Mouse (Mus musculus) embryonic facial prominence, embryonic 14.5 days (tissue): ENCODE data around the gene Shroom3. TPM values are rescaled to one million over a fixed set of nuclear protein-coding genes. Genes with fewer than 3 reads are reported as not detected.

Experiments used
- ATAC-seq: fragments of 200-750 bp; cut with Nextera tagmentation; 2 replicates; pipeline ENCODE4 v1.8.0; 2017; ENCODE audit warnings: low read depth, moderate number of reproducible peaks, moderate TSS enrichment
- DNase-seq: peaks from one replicate; pipeline ENCODE4 v3.0.0-alpha.2; 2015; ENCODE audit warnings: low spot score
- H3K27ac ChIP-seq: fragments of 300-500 bp; sonication (generic); replicated peaks from 2 replicates; pipeline ENCODE4 v1.5.1; 2014; ENCODE audit warnings: low read depth, mild to moderate bottlenecking, low read length, moderate library complexity
- H3K27me3 ChIP-seq: fragments of 300-500 bp; sonication (generic); replicated peaks from 2 replicates; pipeline ENCODE4 v1.6.1; 2014; ENCODE audit warnings: low read length; ENCODE audit not compliant: control insufficient read depth, insufficient read depth
- H3K36me3 ChIP-seq: fragments of 300-500 bp; sonication (generic); 2 replicates; pipeline ENCODE4 v1.6.1; 2014; ENCODE audit warnings: low read length, mixed read lengths; ENCODE audit not compliant: control insufficient read depth, insufficient read depth
- H3K4me1 ChIP-seq: fragments of 300-500 bp; sonication (generic); 2 replicates; pipeline ENCODE4 v1.6.1; 2014; ENCODE audit warnings: antibody characterized with exemption, low read length; ENCODE audit not compliant: control insufficient read depth, insufficient read depth
- H3K4me2 ChIP-seq: fragments of 300-500 bp; sonication (generic); 2 replicates; pipeline ENCODE4 v1.6.1; 2014; ENCODE audit warnings: low read depth, mild to moderate bottlenecking, low read length, moderate library complexity, mixed read lengths
- H3K4me3 ChIP-seq: fragments of 300-500 bp; sonication (generic); 2 replicates; pipeline ENCODE4 v1.5.1; 2014; ENCODE audit warnings: low read depth, mild to moderate bottlenecking, low read length
- H3K9ac ChIP-seq: fragments of 300-500 bp; sonication (generic); 2 replicates; pipeline ENCODE4 v1.6.1; 2014; ENCODE audit warnings: low read depth, mild to moderate bottlenecking, low read length, moderate library complexity, mixed read lengths
- H3K9me3 ChIP-seq: fragments of 300-500 bp; sonication (generic); 2 replicates; pipeline ENCODE4 v1.6.1; 2016; ENCODE audit warnings: low read length; ENCODE audit not compliant: control insufficient read depth
- WGBS: fragments of 180-500 bp; shearing (Covaris S2); extraction: QIAGEN DNeasy Blood & Tissue Kit; methylation state at CpG from one replicate; pipeline ENCODE4 v1.1.7; 2014; 5-methylcytosine and 5-hydroxymethylcytosine counted together
- polyA plus RNA-seq: library from polyadenylated mRNA; unstranded; fragments of >200 nt; fragmentation: Nextera tagmentation; extraction: Ambion mirVana; gene quantifications from 2 replicates; pipeline ENCODE4 v1.2.1, GENCODE M21; 2014

Shroom3 gene
- polyA plus RNA-seq, 1 experiment from 2014 or later: 3.4 TPM

DNA sequence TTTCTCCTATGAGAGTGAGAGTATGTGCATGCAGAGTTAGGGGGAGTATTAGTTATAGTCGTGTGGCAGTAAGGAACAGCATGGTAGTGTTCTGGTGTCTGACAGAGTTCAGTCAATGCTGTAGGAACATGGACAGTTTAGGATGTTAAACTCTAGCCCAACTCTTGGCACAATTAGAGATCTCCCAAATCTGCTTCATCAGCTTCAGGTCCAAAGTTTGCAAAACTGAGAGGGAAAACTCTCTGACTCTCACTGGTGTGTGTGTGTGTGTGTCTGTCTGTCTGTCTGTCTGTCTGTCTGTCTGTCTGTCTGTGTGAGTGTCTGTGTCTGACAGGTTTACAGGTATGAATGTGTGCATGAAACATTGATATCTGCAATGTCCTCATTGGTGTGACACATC, 147.2 kb downstream of the Shroom3 start:
- Histone ChIP-seq H3K4me2 (no peak overlapping the region), H3K9ac (no peak overlapping the region), H3K27ac (no peak overlapping the region), H3K27me3 (no peaks in the 10 kb centered on the region), H3K4me1 (no peaks in the 10 kb centered on the region), H3K9me3 (no peaks in the 10 kb centered on the region), H3K36me3 (no peaks in the 10 kb centered on the region), H3K4me3 (no peak overlapping the region)
- ATAC-seq: no peak
- WGBS: 63% methylated on average over 1 of the region's 1 CpGs
- no peak for DNase-seq

DNA sequence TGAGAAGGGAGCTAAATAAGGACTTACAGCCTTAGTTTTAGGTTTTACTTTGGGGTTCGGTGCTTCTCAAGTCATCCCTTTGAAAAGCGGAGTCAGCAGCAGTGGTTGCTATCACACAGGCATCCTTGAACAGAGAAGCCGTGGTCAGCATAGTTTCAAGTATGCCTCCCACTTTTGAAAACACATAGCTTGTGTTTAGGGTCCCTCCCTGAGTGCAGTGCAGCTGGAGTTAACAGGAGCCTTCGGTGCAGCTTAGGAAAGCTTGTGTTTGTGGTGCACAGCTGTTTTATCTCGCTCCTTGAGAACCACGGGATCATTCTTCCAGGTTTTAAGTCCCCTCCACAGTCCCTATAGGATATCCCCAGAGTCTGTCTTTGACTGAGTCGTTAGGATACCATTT, 151.3 kb downstream of the Shroom3 start:
- Histone ChIP-seq H3K27me3 (no peaks in the 10 kb centered on the region), H3K4me1 (no peaks in the 10 kb centered on the region), H3K4me3 (no peak overlapping the region), H3K27ac (no peak overlapping the region), H3K36me3 (no peaks in the 10 kb centered on the region), H3K4me2 (no peak overlapping the region), H3K9ac (no peak overlapping the region), H3K9me3 (no peaks in the 10 kb centered on the region)
- ATAC-seq: no peak
- no peak for DNase-seq
- 53% methylated on average over 7 of the region's 7 CpGs for WGBS

- Histone ChIP-seq H3K4me3 (no peak overlapping the region), H3K27me3 (no peaks in the 10 kb centered on the region), H3K4me1 (no peaks in the 10 kb centered on the region), H3K27ac (no peak overlapping the region), H3K36me3 (no peaks in the 10 kb centered on the region), H3K4me2 (no peak overlapping the region), H3K9me3 (no peaks in the 10 kb centered on the region), H3K9ac (no peak overlapping the region)
- 69% methylated on average over 4 of the region's 4 CpGs for WGBS
- no peak for ATAC-seq
- no peak for DNase-seq
Observed at GRCm38 (mm10) chr5:92837311-92837710, 154.1 kb downstream of the Shroom3 start.

- no peak overlapping the region for H3K9ac ChIP-seq
- no peak overlapping the region for H3K27ac ChIP-seq
- H3K4me1 ChIP-seq: no peaks in the 10 kb centered on the region
- H3K27me3 ChIP-seq: no peaks in the 10 kb centered on the region
- ATAC-seq (no peak), DNase-seq (no peak)
- no peaks in the 10 kb centered on the region for H3K9me3 ChIP-seq
- H3K4me3 ChIP-seq: no peak overlapping the region
- no peak overlapping the region for H3K4me2 ChIP-seq
- H3K36me3 ChIP-seq: no peaks in the 10 kb centered on the region
- WGBS: 79% methylated on average over 9 of the region's 9 CpGs
Observed at GRCm38 (mm10) chr5:92838351-92838784, 155.1 kb downstream of the Shroom3 start.

DNA sequence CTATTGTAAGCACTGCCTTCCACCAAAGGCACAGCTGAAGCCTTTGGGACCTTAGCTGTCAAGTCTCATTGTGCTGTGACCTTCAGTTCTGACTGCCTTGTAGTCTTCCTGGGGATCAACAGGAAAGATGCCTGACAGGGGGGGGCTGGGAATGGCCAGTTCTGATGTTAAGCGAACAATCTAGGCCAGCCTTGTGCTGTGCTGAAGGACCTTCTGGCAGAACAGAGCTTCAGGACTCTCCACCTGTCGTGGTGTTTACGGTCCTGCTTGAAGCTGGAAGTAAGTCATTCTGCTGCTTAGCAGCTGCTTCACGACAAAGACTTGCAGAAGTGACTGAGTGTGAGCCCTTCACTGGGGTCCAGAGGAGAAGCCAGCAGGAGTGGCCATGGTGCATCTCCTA, 156.1 kb downstream of the Shroom3 start:
- no peak for ATAC-seq
- Histone ChIP-seq H3K4me2 (no peak overlapping the region), H3K4me3 (no peak overlapping the region), H3K27ac (no peak overlapping the region), H3K9ac (no peak overlapping the region), H3K27me3 (no peaks in the 10 kb centered on the region), H3K4me1 (no peaks in the 10 kb centered on the region), H3K36me3 (no peaks in the 10 kb centered on the region), H3K9me3 (no peaks in the 10 kb centered on the region)
- no peak for DNase-seq
- WGBS: 78% methylated on average over 4 of the region's 4 CpGs

DNA sequence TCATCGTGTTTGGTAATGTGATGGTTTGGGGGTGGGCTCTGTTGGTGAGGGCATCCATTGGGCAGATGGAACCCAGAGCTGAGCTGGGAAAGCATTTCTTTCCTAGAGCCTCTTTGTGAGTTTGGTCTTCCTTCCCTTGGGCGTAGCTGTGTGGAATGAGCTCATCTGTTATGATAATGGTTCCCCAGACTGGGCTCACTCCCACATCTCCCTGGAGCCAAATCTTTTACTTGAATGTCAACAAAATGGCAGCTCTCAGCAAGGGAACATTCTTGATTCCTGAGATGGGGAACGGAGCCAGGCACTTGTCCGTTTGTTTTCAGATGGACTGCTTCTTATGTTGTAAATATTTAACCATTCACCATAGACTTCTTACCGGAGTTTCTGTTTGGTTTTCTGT, 158.2 kb downstream of the Shroom3 start:
- Histone ChIP-seq H3K36me3 (no peaks in the 10 kb centered on the region), H3K4me2 (no peak overlapping the region), H3K27me3 (no peaks in the 10 kb centered on the region), H3K9me3 (no peaks in the 10 kb centered on the region), H3K9ac (no peak overlapping the region), H3K27ac (no peak overlapping the region), H3K4me3 (no peak overlapping the region), H3K4me1 (no peaks in the 10 kb centered on the region)
- peak; percentile 65 for DNase-seq
- ATAC-seq: peak; percentile 60; the same call in 1 of the 2 replicates
- 63% methylated on average over 5 of the region's 5 CpGs for WGBS

GRCm38 (mm10) chr5:92842417-92842816, 159.2 kb downstream of the Shroom3 start:
- ATAC-seq: no peak
- H3K4me1 ChIP-seq: no peaks in the 10 kb centered on the region
- no peak for DNase-seq
- H3K36me3 ChIP-seq: no peaks in the 10 kb centered on the region
- no peaks in the 10 kb centered on the region for H3K27me3 ChIP-seq
- no peak overlapping the region for H3K4me3 ChIP-seq
- H3K9ac ChIP-seq: no peak overlapping the region
- no peak overlapping the region for H3K4me2 ChIP-seq
- 55% methylated on average over 8 of the region's 8 CpGs for WGBS
- H3K27ac ChIP-seq: no peak overlapping the region
- no peaks in the 10 kb centered on the region for H3K9me3 ChIP-seq

DNA sequence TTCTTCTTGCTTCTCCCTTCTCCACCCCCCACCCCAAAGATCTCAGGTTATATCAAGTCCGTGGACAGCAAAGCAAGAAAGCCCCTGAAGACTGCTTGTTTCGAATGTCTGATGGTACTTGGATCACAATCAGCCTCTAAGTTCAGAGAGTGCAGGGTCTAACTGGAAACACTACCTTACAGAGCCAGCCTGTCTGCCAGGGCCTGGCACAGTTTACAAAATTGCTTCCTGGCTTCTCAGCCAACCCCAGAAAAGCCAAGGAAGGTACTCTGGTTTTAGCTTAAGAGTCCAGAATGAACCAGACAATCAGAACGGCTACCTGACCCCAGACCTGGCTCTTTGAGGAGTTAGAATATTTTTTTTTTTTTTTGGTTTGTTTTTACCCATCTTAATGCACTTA, 159.6 kb downstream of the Shroom3 start:
- Histone ChIP-seq H3K4me3 (no peak overlapping the region), H3K4me1 (no peaks in the 10 kb centered on the region), H3K27ac (no peak overlapping the region), H3K4me2 (no peak overlapping the region), H3K9me3 (no peaks in the 10 kb centered on the region), H3K27me3 (no peaks in the 10 kb centered on the region), H3K9ac (no peak overlapping the region), H3K36me3 (no peaks in the 10 kb centered on the region)
- no peak for DNase-seq
- ATAC-seq: no peak
- WGBS: 60% methylated on average over 3 of the region's 3 CpGs

- no peaks in the 10 kb centered on the region for H3K4me1 ChIP-seq
- ATAC-seq (no peak), DNase-seq (no peak)
- H3K4me3 ChIP-seq: no peak overlapping the region
- H3K4me2 ChIP-seq: no peak overlapping the region
- 56% methylated on average over 20 of the region's 20 CpGs for WGBS
- no peak overlapping the region for H3K27ac ChIP-seq
- H3K9ac ChIP-seq: no peak overlapping the region
- no peaks in the 10 kb centered on the region for H3K27me3 ChIP-seq
- H3K36me3 ChIP-seq: no peaks in the 10 kb centered on the region
- no peaks in the 10 kb centered on the region for H3K9me3 ChIP-seq
Observed at GRCm38 (mm10) chr5:92843850-92844785, 160.9 kb downstream of the Shroom3 start.
